Mouse (Mus musculus) right cerebral cortex, postnatal 25 days (tissue): ENCODE measurements around the gene Camkv.

Experiments
- DNase-seq: peaks from one replicate; pipeline ENCODE4 v3.0.0; 2022

Camkv gene

DNA sequence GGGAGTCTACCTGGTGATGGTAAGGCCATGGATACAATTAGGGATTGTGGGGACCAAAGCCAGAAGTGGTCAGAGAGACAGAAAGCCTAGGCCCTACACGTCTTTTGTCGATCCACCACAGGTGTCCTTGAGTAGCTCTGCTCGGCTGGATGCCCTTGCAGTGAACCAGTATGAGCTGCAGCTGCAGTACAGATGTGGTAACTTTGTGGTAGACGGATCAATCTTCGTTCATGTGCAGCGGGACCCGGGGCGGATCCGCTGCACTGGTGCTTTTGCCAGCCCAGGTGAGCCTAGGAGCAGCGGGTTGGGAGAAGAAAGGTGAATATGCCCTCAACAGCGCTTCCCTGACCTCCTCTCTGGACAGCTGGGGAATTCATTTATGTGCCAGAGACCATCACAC lies 57.5 kb downstream of the Camkv start:
- DNase-seq = no peak

DNA sequence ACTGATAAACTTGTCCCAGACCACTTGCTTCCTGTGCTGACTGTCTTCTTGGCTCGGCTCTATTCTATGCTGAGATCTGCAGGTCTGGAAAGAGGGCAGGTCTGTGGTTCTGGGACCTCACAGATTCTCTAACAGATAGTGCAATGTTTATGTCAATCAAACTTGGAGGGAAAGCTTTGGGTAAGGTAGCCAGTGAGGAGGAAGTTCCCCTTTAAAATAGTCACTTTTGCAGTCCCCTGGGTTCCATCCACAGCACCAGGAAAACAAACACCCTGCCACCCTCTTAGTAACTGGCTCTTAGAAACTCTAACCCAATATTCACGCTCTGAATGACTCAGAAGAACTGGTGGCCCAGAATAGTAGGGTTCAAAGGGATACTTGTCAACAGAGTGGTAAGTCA lies 59.0 kb downstream of the Camkv start:
- DNase-seq = no peak

DNA sequence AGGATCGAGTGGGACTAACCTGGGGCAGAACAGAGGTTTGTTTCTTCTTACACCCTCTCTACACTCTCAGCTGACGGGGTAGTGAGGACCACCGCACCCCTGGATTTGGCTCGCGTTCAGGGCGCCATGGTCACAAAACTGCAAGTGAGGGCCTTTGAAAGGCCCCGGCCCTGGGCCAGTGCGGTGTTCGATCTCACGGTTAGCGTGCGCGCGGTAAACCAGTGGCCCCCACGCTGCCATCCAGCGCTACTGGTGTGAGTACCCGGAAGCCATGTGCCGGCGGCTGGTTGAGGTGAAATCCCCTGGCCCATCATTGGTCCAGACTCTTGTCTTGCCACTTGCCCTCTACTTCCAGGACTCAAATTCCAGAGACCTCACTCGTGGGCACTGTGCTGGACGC lies 60.0 kb downstream of the Camkv start:
- DNase-seq = no peak

DNA sequence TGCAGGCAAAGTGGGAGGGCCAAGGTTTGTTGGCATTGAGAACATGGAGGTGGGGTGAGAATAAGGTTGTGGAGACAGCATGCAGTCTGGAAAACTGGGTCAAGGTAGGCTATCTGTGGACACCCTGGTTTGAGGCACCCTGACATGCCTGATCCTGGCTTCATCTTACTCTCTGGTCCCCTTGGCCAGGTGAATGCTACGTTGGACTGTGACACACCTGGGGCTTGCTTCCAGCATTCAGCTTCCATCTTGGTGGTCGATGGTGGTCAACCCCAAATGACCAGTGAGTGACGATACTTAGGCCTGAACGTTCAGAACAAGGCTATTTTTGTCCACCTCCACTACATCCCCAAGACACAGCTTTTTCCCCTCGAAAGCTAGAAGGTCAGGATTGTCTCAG lies 60.6 kb downstream of the Camkv start, which contains the start of gene Gm20662:
Gene Gm20662, plus strand, starts transcription at position 301 of the 400 bp plus-strand sequence.
- DNase-seq = no peak
